ENCODE assay signal across 1 mouse cellular context in the genomic region with DNA sequence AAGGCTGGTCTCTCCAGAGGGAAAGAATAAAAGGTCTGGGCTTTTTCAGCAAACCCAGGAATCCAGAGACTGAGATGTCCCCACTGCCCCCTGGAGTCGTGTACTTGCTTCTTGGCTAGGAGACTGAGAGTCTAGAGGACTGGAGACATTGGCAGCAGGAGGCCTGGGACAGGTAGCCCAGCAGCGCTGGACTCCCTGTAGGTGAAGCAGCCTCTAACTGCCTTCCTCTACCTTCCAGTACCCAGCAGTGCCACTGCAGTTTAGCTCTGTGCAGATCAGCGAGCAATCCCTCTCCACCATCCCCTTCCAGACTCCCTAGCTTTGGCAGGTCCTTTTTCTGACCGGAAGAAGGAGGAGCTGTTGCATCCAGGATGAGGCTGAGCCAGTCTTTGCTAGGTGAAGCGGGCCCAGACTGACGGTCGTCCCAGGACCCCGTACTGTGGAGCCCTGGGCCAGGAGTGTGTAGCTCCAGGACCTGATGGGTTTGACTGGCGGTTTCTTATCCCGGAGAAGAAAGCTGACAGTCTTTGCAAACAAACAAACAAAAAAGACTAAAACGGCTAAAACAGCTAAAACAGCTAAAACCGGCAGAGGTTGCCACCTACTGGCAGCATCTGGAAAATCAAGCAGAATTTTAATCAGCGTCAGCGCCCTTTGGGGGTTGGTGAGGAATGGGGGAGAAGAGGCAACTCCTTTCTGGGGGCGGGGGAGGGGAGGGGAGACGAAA.
A peak's percentile ranks its signal among the peaks of the same experiment; 100 is the strongest.
TF ChIP-seq lines count a peak whose summit lies in the region.

No protein-coding gene starts in this region.

TF ChIP-seq in CH12.LX, 34 proteins besides CTCF, POLR2A, EP300 and RAD21:
- TF ChIP-seq SMC3 (IDR thresholded peaks at IDR 0.05; ENCODE audit: low read depth, low read length) (peak; percentile 61), E2F4 (IDR thresholded peaks at IDR 0.05; ENCODE audit: insufficient replicate concordance, low read depth, low read length) (no peak), PAX5 (IDR thresholded peaks at IDR 0.05; ENCODE audit: low read length) (no peak), MXI1 (IDR thresholded peaks at IDR 0.05; ENCODE audit: low read depth, low read length) (no peak), IRF4 (IDR thresholded peaks at IDR 0.05; ENCODE audit: low read depth, low read length) (0 out of 2 replicates have a peak, but pooled peaks have one; percentile 9), ZC3H11A (IDR thresholded peaks at IDR 0.05; ENCODE audit: low read depth, low read length) (no peak), POLR2AphosphoS2 (IDR thresholded peaks at IDR 0.05; ENCODE audit: low read depth, low read length) (no peak), HCFC1 (IDR thresholded peaks at IDR 0.05; ENCODE audit: low read depth, low read length) (no peak), MEF2A (IDR thresholded peaks at IDR 0.05; ENCODE audit: borderline replicate concordance, low read depth, low read length) (0 out of 2 replicates have a peak, but pooled peaks have one; percentile 32), BHLHE40 (IDR thresholded peaks at IDR 0.05; ENCODE audit: low read depth, low read length) (0 out of 2 replicates have a peak, but pooled peaks have one; percentile 15), ZNF384 (IDR thresholded peaks at IDR 0.05; ENCODE audit: low read depth, low read length) (no peak), MAFK (IDR thresholded peaks at IDR 0.05; ENCODE audit: insufficient replicate concordance, low read length) (peak; percentile 51; the same call in 1 of the 2 replicates)
